Mouse (Mus musculus): Measurements from ENCODE around the gene Fmnl2.

DNA sequence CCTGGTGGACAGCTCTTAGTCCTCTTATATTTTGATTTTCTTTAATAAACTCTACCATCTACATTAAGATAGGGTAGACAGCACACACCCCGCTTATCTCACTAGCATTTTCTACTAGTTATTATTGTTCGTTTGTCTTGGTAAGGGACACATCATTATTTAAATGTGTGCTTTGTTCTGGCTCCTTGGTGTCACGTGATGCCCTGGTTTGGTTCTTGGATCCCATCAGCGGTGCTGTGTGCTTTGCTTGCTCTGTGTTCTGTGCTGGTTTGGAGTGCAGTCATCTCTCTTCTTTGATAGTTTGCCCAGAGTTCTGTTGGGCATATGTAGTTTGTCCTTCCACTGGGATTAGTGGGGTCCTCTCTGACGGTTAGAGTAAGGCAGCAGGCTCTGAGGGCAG lies 57.9 kb downstream of the Fmnl2 start:
- TF ChIP-seq CTCF (IDR thresholded peaks at IDR 0.05; ENCODE audit: low read depth, low read length): no peak
- TF ChIP-seq POLR2A (IDR thresholded peaks at IDR 0.05; ENCODE audit: borderline replicate concordance, low read depth, low read length): no peak

All from bone marrow macrophage, adult 2 months (primary cell).